Mouse (Mus musculus) neural tube, embryonic 13.5 days (tissue): ENCODE measurements at regions not wholly inside any gene's neighbourhood (a gene's known extent, or its start where the extent isn't known, plus 50 kb on each side); places are given as distances from the start of the nearest gene placed in this dataset.

Experiments
- ATAC-seq: fragments of 200-750 bp; cut with Nextera tagmentation; 2 replicates; pipeline ENCODE4 v1.8.0; 2017; ENCODE audit warnings: low read depth, mild to moderate bottlenecking, moderate TSS enrichment, moderate library complexity
- H3K27ac ChIP-seq: fragments of 300-500 bp; sonication (generic); replicated peaks from 2 replicates; pipeline ENCODE4 v1.5.1; 2015; ENCODE audit warnings: moderate library complexity, mild to moderate bottlenecking, inconsistent platforms
- H3K27me3 ChIP-seq: fragments of 300-500 bp; sonication (generic); 2 replicates; pipeline ENCODE4 v1.6.1; 2015; ENCODE audit warnings: mild to moderate bottlenecking, inconsistent platforms
- H3K36me3 ChIP-seq: fragments of 300-500 bp; sonication (generic); 2 replicates; pipeline ENCODE4 v1.6.1; 2015; ENCODE audit warnings: mild to moderate bottlenecking, inconsistent platforms
- H3K4me1 ChIP-seq: fragments of 300-500 bp; sonication (generic); replicated peaks from 2 replicates; pipeline ENCODE4 v1.6.1; 2015; ENCODE audit warnings: inconsistent platforms
- H3K4me2 ChIP-seq: fragments of 300-500 bp; sonication (generic); 2 replicates; pipeline ENCODE4 v1.6.1; 2015; ENCODE audit warnings: inconsistent platforms, mild to moderate bottlenecking, moderate library complexity
- H3K4me3 ChIP-seq: fragments of 300-500 bp; sonication (generic); 2 replicates; pipeline ENCODE4 v1.5.1; 2015; ENCODE audit warnings: mild to moderate bottlenecking, inconsistent platforms
- H3K9ac ChIP-seq: fragments of 300-500 bp; sonication (generic); 2 replicates; pipeline ENCODE4 v1.6.1; 2015; ENCODE audit warnings: moderate library complexity, mild to moderate bottlenecking, inconsistent platforms
- H3K9me3 ChIP-seq: fragments of 300-500 bp; sonication (generic); 2 replicates; pipeline ENCODE4 v1.6.1; 2016; ENCODE audit warnings: inconsistent platforms
- WGBS: fragments of 180-500 bp; shearing (Covaris S2); methylation state at CpG from one replicate; pipeline ENCODE4 v1.1.7; 2015; 5-methylcytosine and 5-hydroxymethylcytosine counted together

- H3K36me3 ChIP-seq = no peaks in the 10 kb centered on the region
- no peak overlapping the region for H3K27ac ChIP-seq
- no peak overlapping the region for H3K4me3 ChIP-seq
- H3K4me2 ChIP-seq = no peak overlapping the region
- H3K9ac ChIP-seq = no peak overlapping the region
- H3K4me1 ChIP-seq = peaks cover 7% of the 10 kb centered on the region
- WGBS = 92% methylated on average over 3 of the region's 3 CpGs
- H3K27me3 ChIP-seq = no peaks in the 10 kb centered on the region
- ATAC-seq = no peak
- no peaks in the 10 kb centered on the region for H3K9me3 ChIP-seq
Observed at GRCm38 (mm10) chr4:11882666-11883065, 98.4 kb downstream of the Gm10604 start.

- Histone ChIP-seq H3K4me3 (no peak overlapping the region), H3K4me1 (no peaks in the 10 kb centered on the region), H3K4me2 (no peak overlapping the region), H3K36me3 (no peaks in the 10 kb centered on the region), H3K27ac (no peak overlapping the region), H3K9me3 (no peaks in the 10 kb centered on the region), H3K9ac (no peak overlapping the region), H3K27me3 (no peaks in the 10 kb centered on the region)
- no peak for ATAC-seq
- WGBS = 81% methylated on average over 6 of the region's 6 CpGs
Observed at GRCm38 (mm10) chr4:11878638-11879037, 102.4 kb downstream of the Gm10604 start.

GRCm38 (mm10) chr4:11877945-11878344, 103.1 kb downstream of the Gm10604 start:
- Histone ChIP-seq H3K27me3 (no peaks in the 10 kb centered on the region), H3K4me2 (no peak overlapping the region), H3K4me1 (no peaks in the 10 kb centered on the region), H3K9me3 (no peaks in the 10 kb centered on the region), H3K27ac (no peak overlapping the region), H3K9ac (no peak overlapping the region), H3K36me3 (no peaks in the 10 kb centered on the region), H3K4me3 (no peak overlapping the region)
- ATAC-seq = no peak
- 90% methylated on average over 4 of the region's 4 CpGs for WGBS

- Histone ChIP-seq H3K4me3 (no peak overlapping the region), H3K9me3 (no peaks in the 10 kb centered on the region), H3K9ac (no peak overlapping the region), H3K27ac (no peak overlapping the region), H3K4me1 (no peaks in the 10 kb centered on the region), H3K36me3 (no peaks in the 10 kb centered on the region), H3K4me2 (no peak overlapping the region), H3K27me3 (no peaks in the 10 kb centered on the region)
- ATAC-seq = no peak
- 68% methylated on average over 1 of the region's 1 CpGs for WGBS
Observed at GRCm38 (mm10) chr4:11876009-11876408, 105.1 kb downstream of the Gm10604 start.

- Histone ChIP-seq H3K36me3 (no peaks in the 10 kb centered on the region), H3K9ac (no peak overlapping the region), H3K4me1 (no peaks in the 10 kb centered on the region), H3K27ac (no peak overlapping the region), H3K4me2 (no peak overlapping the region), H3K27me3 (no peaks in the 10 kb centered on the region), H3K4me3 (no peak overlapping the region), H3K9me3 (no peaks in the 10 kb centered on the region)
- ATAC-seq = no peak
- WGBS = 79% methylated on average over 4 of the region's 4 CpGs
Observed at GRCm38 (mm10) chr4:11874586-11875264, 106.3 kb downstream of the Gm10604 start.

- H3K27me3 ChIP-seq = no peaks in the 10 kb centered on the region
- H3K4me3 ChIP-seq = no peak overlapping the region
- H3K4me2 ChIP-seq = no peak overlapping the region
- no peak for ATAC-seq
- H3K4me1 ChIP-seq = no peaks in the 10 kb centered on the region
- no peaks in the 10 kb centered on the region for H3K36me3 ChIP-seq
- 85% methylated on average over 3 of the region's 3 CpGs for WGBS
- no peaks in the 10 kb centered on the region for H3K9me3 ChIP-seq
- H3K27ac ChIP-seq = no peak overlapping the region
- H3K9ac ChIP-seq = no peak overlapping the region
Observed at GRCm38 (mm10) chr4:11872036-11872435, 109.0 kb downstream of the Gm10604 start.

GRCm38 (mm10) chr4:11869721-11870120, 111.3 kb downstream of the Gm10604 start:
- no peak for ATAC-seq
- 80% methylated on average over 5 of the region's 5 CpGs for WGBS
- Histone ChIP-seq H3K4me1 (no peaks in the 10 kb centered on the region), H3K4me2 (no peak overlapping the region), H3K36me3 (no peaks in the 10 kb centered on the region), H3K4me3 (no peak overlapping the region), H3K27ac (no peak overlapping the region), H3K9ac (no peak overlapping the region), H3K27me3 (no peaks in the 10 kb centered on the region), H3K9me3 (no peaks in the 10 kb centered on the region)

- WGBS = 88% methylated on average over 1 of the region's 1 CpGs
Observed at GRCm38 (mm10) chr4:11868565-11868964, 112.5 kb downstream of the Gm10604 start.

More at GRCm38 (mm10) chr4:11868565-11868964, 112.5 kb downstream of the Gm10604 start:
- Histone ChIP-seq H3K4me1 (no peaks in the 10 kb centered on the region), H3K27me3 (no peaks in the 10 kb centered on the region), H3K9ac (no peak overlapping the region), H3K4me3 (no peak overlapping the region), H3K4me2 (no peak overlapping the region), H3K36me3 (no peaks in the 10 kb centered on the region), H3K9me3 (no peaks in the 10 kb centered on the region), H3K27ac (no peak overlapping the region)
- no peak for ATAC-seq
